Mouse (Mus musculus) kidney, embryonic 15.5 days (tissue): Measurements from ENCODE around the gene Zfp36l2. TPM values are rescaled to one million over a fixed set of nuclear protein-coding genes. Genes with fewer than 3 reads are reported as not detected.

Experiments used
- ATAC-seq: fragments of 200-750 bp; cut with Nextera tagmentation; replicated peaks from 2 replicates; pipeline ENCODE4 v1.8.0; 2017; ENCODE audit warnings: moderate TSS enrichment; ENCODE audit not compliant: low FRiP score
- H3K27ac ChIP-seq: fragments of 300-500 bp; sonication (generic); 2 replicates; pipeline ENCODE4 v1.5.1; 2015; ENCODE audit warnings: mild to moderate bottlenecking, inconsistent platforms
- H3K27me3 ChIP-seq: fragments of 300-500 bp; sonication (generic); 2 replicates; pipeline ENCODE4 v1.6.1; 2015; ENCODE audit warnings: inconsistent platforms
- H3K36me3 ChIP-seq: fragments of 300-500 bp; sonication (generic); 2 replicates; pipeline ENCODE4 v1.6.1; 2015; ENCODE audit warnings: inconsistent platforms
- H3K4me1 ChIP-seq: fragments of 300-500 bp; sonication (generic); 2 replicates; pipeline ENCODE4 v1.6.1; 2015; ENCODE audit warnings: inconsistent platforms
- H3K4me2 ChIP-seq: fragments of 300-500 bp; sonication (generic); 2 replicates; pipeline ENCODE4 v1.6.1; 2015; ENCODE audit warnings: moderate library complexity, mild to moderate bottlenecking, inconsistent platforms
- H3K4me3 ChIP-seq: fragments of 300-500 bp; sonication (generic); replicated peaks from 2 replicates; pipeline ENCODE4 v1.5.1; 2015; ENCODE audit warnings: mild to moderate bottlenecking, inconsistent platforms
- H3K9ac ChIP-seq: fragments of 300-500 bp; sonication (generic); 2 replicates; pipeline ENCODE4 v1.6.1; 2015; ENCODE audit warnings: mild to moderate bottlenecking, inconsistent platforms
- H3K9me3 ChIP-seq: fragments of 300-500 bp; sonication (generic); replicated peaks from 2 replicates; pipeline ENCODE4 v1.6.1; 2016; ENCODE audit warnings: inconsistent platforms
- WGBS: fragments of 180-500 bp; shearing (Covaris S2); methylation state at CpG from one replicate; pipeline ENCODE4 v1.1.7; 2015; ENCODE audit warnings: mixed read lengths; 5-methylcytosine and 5-hydroxymethylcytosine counted together
- polyA plus RNA-seq: library from polyadenylated mRNA; unstranded; fragments of >200 nt; fragmentation: Nextera tagmentation; extraction: Ambion mirVana; gene quantifications from 2 replicates; pipeline ENCODE4 v1.2.1, GENCODE M21; 2015

Zfp36l2 gene
- polyA plus RNA-seq, 1 experiment from 2014 or later: 13.7 TPM

- no peak overlapping the region for H3K4me3 ChIP-seq
- no peak overlapping the region for H3K9ac ChIP-seq
- no peak overlapping the region for H3K4me2 ChIP-seq
- WGBS: 89% methylated on average over 6 of the region's 6 CpGs
- no peak overlapping the region for H3K27ac ChIP-seq
- H3K4me1 ChIP-seq: peaks cover 58% of the 10 kb centered on the region
- no peaks in the 10 kb centered on the region for H3K27me3 ChIP-seq
- no peak for ATAC-seq
- no peaks in the 10 kb centered on the region for H3K9me3 ChIP-seq
- H3K36me3 ChIP-seq: no peaks in the 10 kb centered on the region
These were observed 32.8 kb downstream of the Zfp36l2 start for GRCm38 (mm10) chr17:84155029-84155338.

GRCm38 (mm10) chr17:84154302-84155028, 33.3 kb downstream of the Zfp36l2 start:
- Histone ChIP-seq H3K27ac (no peak overlapping the region), H3K36me3 (no peaks in the 10 kb centered on the region), H3K4me1 (peaks cover 61% of the 10 kb centered on the region), H3K9ac (no peak overlapping the region), H3K27me3 (no peaks in the 10 kb centered on the region), H3K4me3 (no peak overlapping the region), H3K9me3 (no peaks in the 10 kb centered on the region), H3K4me2 (no peak overlapping the region)
- ATAC-seq: no peak
- 73% methylated on average over 11 of the region's 11 CpGs for WGBS

- Histone ChIP-seq H3K27me3 (no peaks in the 10 kb centered on the region), H3K4me2 (no peak overlapping the region), H3K27ac (no peak overlapping the region), H3K4me1 (peaks cover 61% of the 10 kb centered on the region), H3K4me3 (no peak overlapping the region), H3K36me3 (no peaks in the 10 kb centered on the region), H3K9ac (no peak overlapping the region), H3K9me3 (no peaks in the 10 kb centered on the region)
- ATAC-seq: no peak
- 60% methylated on average over 12 of the region's 12 CpGs for WGBS
These were observed 34.6 kb downstream of the Zfp36l2 start for GRCm38 (mm10) chr17:84152976-84153786.

- Histone ChIP-seq H3K27me3 (no peaks in the 10 kb centered on the region), H3K4me1 (peaks cover 61% of the 10 kb centered on the region), H3K9me3 (no peaks in the 10 kb centered on the region), H3K36me3 (no peaks in the 10 kb centered on the region), H3K9ac (no peak overlapping the region), H3K4me2 (no peak overlapping the region), H3K27ac (no peak overlapping the region), H3K4me3 (no peak overlapping the region)
- whole genome bisulfite sequencing: 44% methylated on average over 6 of the region's 6 CpGs
- no peak for ATAC-seq
These were observed 35.4 kb downstream of the Zfp36l2 start for GRCm38 (mm10) chr17:84152206-84152975.

GRCm38 (mm10) chr17:84151306-84151705, 36.4 kb downstream of the Zfp36l2 start:
- Histone ChIP-seq H3K4me1 (peaks cover 62% of the 10 kb centered on the region), H3K4me2 (no peak overlapping the region), H3K27ac (0 out of 2 replicates have a peak overlapping the region, but pooled peaks have one; percentile 22), H3K9me3 (no peaks in the 10 kb centered on the region), H3K9ac (no peak overlapping the region), H3K4me3 (no peak overlapping the region), H3K36me3 (no peaks in the 10 kb centered on the region), H3K27me3 (no peaks in the 10 kb centered on the region)
- ATAC-seq: no peak
- 25% methylated on average over 6 of the region's 6 CpGs for WGBS

GRCm38 (mm10) chr17:84150291-84150690, 37.5 kb downstream of the Zfp36l2 start:
- no peak overlapping the region for H3K27ac ChIP-seq
- no peaks in the 10 kb centered on the region for H3K36me3 ChIP-seq
- peaks cover 63% of the 10 kb centered on the region for H3K4me1 ChIP-seq
- no peak overlapping the region for H3K9ac ChIP-seq
- H3K9me3 ChIP-seq: no peaks in the 10 kb centered on the region
- 69% methylated on average over 8 of the region's 8 CpGs for WGBS
- H3K4me3 ChIP-seq: no peak overlapping the region
- H3K27me3 ChIP-seq: no peaks in the 10 kb centered on the region
- no peak overlapping the region for H3K4me2 ChIP-seq
- no peak for ATAC-seq

GRCm38 (mm10) chr17:84149566-84149965, 38.2 kb downstream of the Zfp36l2 start:
- WGBS: 66% methylated on average over 5 of the region's 5 CpGs
- no peaks in the 10 kb centered on the region for H3K27me3 ChIP-seq
- no peaks in the 10 kb centered on the region for H3K36me3 ChIP-seq
- peaks cover 64% of the 10 kb centered on the region for H3K4me1 ChIP-seq
- peak overlapping the region; percentile 76; the same call in 1 of the 2 replicates for H3K27ac ChIP-seq
- no peak overlapping the region for H3K4me2 ChIP-seq
- no peaks in the 10 kb centered on the region for H3K9me3 ChIP-seq
- H3K4me3 ChIP-seq: no peak overlapping the region
- no peak overlapping the region for H3K9ac ChIP-seq
- ATAC-seq: no peak

GRCm38 (mm10) chr17:84148499-84149484, 39.0 kb downstream of the Zfp36l2 start:
- no peak overlapping the region for H3K4me3 ChIP-seq
- H3K4me2 ChIP-seq: no peak overlapping the region
- peak; percentile 63 for ATAC-seq
- 41% methylated on average over 11 of the region's 11 CpGs for WGBS
- H3K9ac ChIP-seq: peak overlapping the region; percentile 12; the same call in 1 of the 2 replicates
- peaks cover 69% of the 10 kb centered on the region for H3K4me1 ChIP-seq
- no peaks in the 10 kb centered on the region for H3K36me3 ChIP-seq
- peak overlapping the region; percentile 76 for H3K27ac ChIP-seq
- no peaks in the 10 kb centered on the region for H3K9me3 ChIP-seq
- H3K27me3 ChIP-seq: no peaks in the 10 kb centered on the region

- Histone ChIP-seq H3K27ac (0 out of 2 replicates have a peak overlapping the region, but pooled peaks have one; percentile 5), H3K36me3 (no peaks in the 10 kb centered on the region), H3K4me1 (peaks cover 75% of the 10 kb centered on the region), H3K4me2 (no peak overlapping the region), H3K9me3 (no peaks in the 10 kb centered on the region), H3K4me3 (no peak overlapping the region), H3K9ac (no peak overlapping the region), H3K27me3 (no peaks in the 10 kb centered on the region)
- 71% methylated on average over 11 of the region's 11 CpGs for WGBS
- ATAC-seq: no peak
These were observed 40.3 kb downstream of the Zfp36l2 start for GRCm38 (mm10) chr17:84147183-84148108.

- 52% methylated on average over 7 of the region's 7 CpGs for WGBS
- no peak overlapping the region for H3K9ac ChIP-seq
- H3K27ac ChIP-seq: peak overlapping the region; percentile 78
- H3K4me1 ChIP-seq: peaks cover 79% of the 10 kb centered on the region
- ATAC-seq: no peak
- no peaks in the 10 kb centered on the region for H3K36me3 ChIP-seq
- H3K4me2 ChIP-seq: no peak overlapping the region
- no peaks in the 10 kb centered on the region for H3K9me3 ChIP-seq
- no peak overlapping the region for H3K4me3 ChIP-seq
- H3K27me3 ChIP-seq: no peaks in the 10 kb centered on the region
These were observed 41.1 kb downstream of the Zfp36l2 start for GRCm38 (mm10) chr17:84146458-84147182.
